Mouse (Mus musculus): ENCODE results near the gene Il15. TPM values are rescaled to one million over a fixed set of nuclear protein-coding genes. Genes with fewer than 3 reads are reported as not detected.

Gene Il15
- total RNA-seq, 2 experiments from 2014 or later: 0.76 to 1.2 TPM

- no peak for DNase-seq (ENCODE audit: low spot score in 2 of 2)
- intact Hi-C loops (cut with DNase I): no loop called here
Observed at GRCm38 (mm10) chr8:82372846-82373245, 30.2 kb downstream of the Il15 start.

- intact Hi-C loops (cut with DNase I): no loop called here
- DNase-seq (ENCODE audit: low spot score in 2 of 2): no peak
Observed at GRCm38 (mm10) chr8:82370657-82371056, 32.4 kb downstream of the Il15 start.

- no peak for DNase-seq (ENCODE audit: low spot score in 2 of 2)
- intact Hi-C loops (cut with DNase I): no loop called here
Observed at GRCm38 (mm10) chr8:82361061-82361460, 42.0 kb downstream of the Il15 start.

GRCm38 (mm10) chr8:82356091-82356490 is 46.9 kb downstream of the Il15 start:
- intact Hi-C loops (cut with DNase I): no loop called here
- DNase-seq (ENCODE audit: low spot score in 2 of 2): no peak

DNA sequence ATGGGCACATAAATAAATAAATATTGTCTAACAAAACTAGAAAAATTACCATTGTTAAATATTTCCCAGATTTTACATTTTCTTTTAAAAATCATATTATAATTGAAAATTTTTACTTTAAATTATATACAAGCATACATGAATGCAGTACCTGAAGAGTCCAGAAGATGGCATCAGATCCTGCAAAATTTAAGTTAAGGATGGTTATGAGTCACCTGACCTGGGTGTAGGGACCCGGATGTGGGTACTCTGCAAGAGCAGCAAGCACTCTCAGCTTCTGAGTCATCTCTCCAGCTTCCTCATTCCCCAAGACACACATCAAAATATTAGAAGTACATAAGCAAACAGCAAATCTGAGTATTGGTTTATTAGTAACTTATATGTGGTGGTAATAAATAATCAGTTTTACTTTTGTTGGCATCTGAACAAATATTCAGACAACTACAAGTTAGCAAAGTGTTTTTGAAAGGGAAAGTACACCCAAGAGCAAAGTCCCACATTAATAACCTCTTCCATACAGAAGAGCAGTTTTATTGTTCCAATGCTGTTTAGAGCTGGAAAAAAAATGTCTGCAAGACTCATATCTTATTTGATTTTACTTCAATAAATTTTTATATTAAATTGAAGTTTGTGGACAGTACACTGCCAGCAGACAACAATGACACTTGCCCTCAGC is 51.6 kb downstream of the Il15 start:
- intact Hi-C loops (cut with DNase I): loop anchor here (2.0 to 5.0 kb wide), 2 partner anchors 337 to 391 kb away; no protein-coding TSS in a partner anchor
- DNase-seq (ENCODE audit: low spot score in 2 of 2): peak in 1 of 2 experiments; percentile 2

DNA sequence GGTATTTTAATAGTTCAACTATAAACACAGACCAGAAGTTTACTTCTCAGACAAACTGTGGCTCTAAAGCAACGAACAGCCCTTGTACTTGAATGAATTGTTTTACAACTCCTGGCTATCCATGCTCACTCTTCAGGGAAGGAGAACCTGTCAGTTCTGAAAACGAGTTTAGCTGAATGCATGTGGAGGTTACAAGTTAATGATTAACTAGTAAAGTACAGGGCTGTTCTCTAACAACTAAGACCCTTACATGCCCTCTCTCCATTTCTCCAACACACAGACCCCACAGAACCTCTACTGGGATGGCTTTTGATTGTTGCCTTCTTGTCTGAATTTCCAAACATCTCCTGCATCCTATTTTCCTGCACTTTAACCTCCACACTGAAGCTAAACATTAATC is 53.7 kb downstream of the Il15 start:
- intact Hi-C loops (cut with DNase I): no loop called here

GRCm38 (mm10) chr8:82346485-82346884 is 56.5 kb downstream of the Il15 start:
- intact Hi-C loops (cut with DNase I): no loop called here
- no peak for DNase-seq (ENCODE audit: low spot score in 2 of 2)

More for the DNA sequence above, 53.7 kb downstream of the Il15 start:
- no peak for DNase-seq (ENCODE audit: low spot score in 2 of 2)

- DNase-seq (ENCODE audit: low spot score in 2 of 2): peak in 1 of 2 experiments; percentile 1
- intact Hi-C loops (cut with DNase I): no loop called here
Observed at GRCm38 (mm10) chr8:82331675-82332234, 71.3 kb downstream of the Il15 start.

DNA sequence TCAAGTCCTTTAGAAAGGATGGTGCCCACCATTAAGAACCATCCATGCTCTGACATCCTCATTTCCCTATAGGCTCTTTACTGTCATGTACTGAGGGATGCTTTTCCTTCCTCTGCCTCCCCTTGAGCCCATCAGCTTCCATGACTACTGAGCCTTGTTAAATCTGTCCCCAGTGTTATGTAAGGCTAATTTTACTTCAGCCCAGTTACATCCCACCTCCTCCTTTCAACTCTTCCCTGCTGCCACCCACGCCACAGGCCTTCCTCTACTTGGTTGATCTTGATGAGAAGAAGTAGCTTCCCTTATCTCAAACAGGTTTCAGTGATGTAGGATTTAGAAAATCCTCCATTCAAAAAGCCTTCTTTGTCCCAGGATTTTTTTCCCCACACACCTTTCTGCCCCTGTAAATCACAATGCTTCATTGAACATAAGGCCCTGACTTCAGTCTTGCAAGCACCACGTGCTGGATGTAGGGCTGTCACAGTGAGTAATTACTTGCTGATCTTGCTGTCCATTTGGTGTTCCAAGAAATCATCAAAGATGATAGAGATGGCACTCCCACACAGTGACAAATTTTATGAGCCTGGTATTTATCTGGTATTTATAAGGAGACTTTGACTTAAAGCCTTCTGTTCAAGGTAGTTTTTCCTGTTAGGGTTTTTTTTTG is 74.9 kb downstream of the Il15 start:
- intact Hi-C loops (cut with DNase I): no loop called here
- DNase-seq (ENCODE audit: low spot score in 2 of 2): peak in 1 of 2 experiments; percentile 62

DNA sequence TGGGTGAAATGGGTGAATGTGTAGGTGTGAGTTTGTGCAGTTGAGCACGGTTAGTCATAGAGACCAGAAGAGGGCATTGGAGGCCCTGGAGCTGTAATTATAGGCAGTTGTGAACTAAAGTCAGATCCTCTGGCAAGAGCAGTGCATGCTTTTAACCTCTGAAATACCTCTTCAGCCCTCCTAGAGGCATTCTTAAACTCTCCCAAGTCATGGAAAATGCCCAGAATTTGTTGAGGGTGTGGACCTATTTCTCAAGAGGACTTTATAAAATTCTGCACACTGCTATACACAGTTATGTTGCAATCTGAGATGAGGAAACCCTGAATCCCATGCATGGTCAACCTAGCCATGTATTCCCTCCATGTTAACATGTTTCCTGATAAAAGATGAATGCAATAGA is 77.0 kb downstream of the Il15 start:
- intact Hi-C loops (cut with DNase I): no loop called here
- DNase-seq (ENCODE audit: low spot score in 2 of 2): no peak

DNA sequence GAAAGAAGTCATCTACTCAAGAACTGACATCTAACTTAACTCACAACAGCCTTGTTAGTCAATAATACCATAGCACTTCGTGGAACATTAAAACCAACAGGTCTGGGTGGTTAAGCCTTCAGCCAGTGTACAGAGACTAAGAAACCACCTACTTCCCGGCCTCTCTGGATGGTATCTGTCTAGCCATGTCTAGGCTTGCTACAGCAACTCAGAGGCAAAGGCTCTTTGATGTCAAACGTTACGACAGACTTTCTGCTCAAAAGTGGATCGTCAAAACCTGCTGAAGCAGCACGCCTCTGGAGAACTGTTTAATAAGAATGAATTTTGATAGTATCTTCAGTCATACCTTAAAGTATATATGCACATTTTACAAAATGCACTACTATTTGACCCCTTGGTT is 77.4 kb downstream of the Il15 start:
- intact Hi-C loops (cut with DNase I): no loop called here
- no peak for DNase-seq (ENCODE audit: low spot score in 2 of 2)

DNA sequence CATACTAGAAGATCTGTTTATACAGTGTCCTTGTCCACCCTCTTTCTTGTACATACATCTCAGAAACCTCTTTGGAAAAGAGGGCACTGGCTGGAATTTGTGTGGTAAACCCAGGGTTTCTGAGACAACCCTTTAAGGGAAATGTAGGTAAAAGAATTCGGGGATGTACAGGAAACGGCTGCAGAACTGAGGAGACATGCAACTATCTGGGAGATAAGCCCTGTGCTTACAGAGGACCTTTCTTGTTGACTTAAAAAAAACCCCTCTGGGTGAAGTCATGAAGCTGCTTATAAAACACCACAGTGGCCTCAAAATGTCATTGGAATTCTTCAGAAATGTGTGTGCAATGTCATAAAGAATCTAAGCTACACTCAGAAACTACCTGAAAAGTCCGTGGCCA is 85.6 kb downstream of the Il15 start:
- intact Hi-C loops (cut with DNase I): no loop called here
- no peak for DNase-seq (ENCODE audit: low spot score in 2 of 2)

- intact Hi-C loops (cut with DNase I): no loop called here
- no peak for DNase-seq (ENCODE audit: low spot score in 2 of 2)
Observed at GRCm38 (mm10) chr8:82306424-82306823, 96.6 kb downstream of the Il15 start.

GRCm38 (mm10) chr8:82296256-82296655 is 106.8 kb downstream of the Il15 start:
- intact Hi-C loops (cut with DNase I): no loop called here
- no peak for DNase-seq (ENCODE audit: low spot score in 2 of 2)

GRCm38 (mm10) chr8:82291659-82292058 is 111.4 kb downstream of the Il15 start:
- intact Hi-C loops (cut with DNase I): no loop called here
- no peak for DNase-seq (ENCODE audit: low spot score in 2 of 2)

DNA sequence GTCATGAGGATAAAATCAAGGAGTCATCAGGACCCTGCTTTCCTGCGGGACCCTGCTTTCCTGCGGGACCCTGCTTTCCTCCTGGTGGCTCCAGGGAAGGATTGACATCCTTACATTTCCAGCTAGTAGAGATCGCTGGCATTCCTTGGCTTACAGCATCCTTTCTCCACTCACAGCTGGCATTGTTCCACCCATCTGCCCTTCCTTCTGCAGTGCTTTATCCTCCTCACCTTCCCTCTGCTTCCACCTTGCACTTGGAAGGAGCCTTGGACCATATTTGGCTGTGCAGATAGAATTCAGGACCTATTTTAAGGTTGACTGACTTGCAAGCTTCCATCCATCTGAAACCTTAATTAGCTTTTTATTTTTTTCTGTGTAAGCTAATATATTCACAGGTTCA is 117.2 kb downstream of the Il15 start:
- no peak for DNase-seq (ENCODE audit: low spot score in 2 of 2)
- intact Hi-C loops (cut with DNase I): no loop called here

DNA sequence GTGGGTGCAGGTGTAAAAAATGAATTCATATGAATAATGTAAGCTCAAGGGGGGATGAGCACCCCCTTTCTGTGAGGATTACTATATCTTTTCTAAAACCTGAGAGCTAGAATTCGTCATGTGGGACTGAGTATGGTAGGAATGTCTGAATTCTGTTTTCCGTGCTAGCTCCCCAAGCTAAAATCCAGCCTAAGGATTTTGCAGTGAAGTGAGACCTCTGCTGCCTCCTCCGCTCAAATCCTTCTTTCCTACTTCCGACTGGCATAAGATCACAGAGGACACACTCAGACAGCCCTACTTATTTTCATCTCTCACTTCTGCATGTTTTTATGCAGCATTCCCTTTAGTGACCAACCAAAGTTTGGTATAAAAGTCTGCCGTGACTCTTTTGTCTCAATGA is 121.0 kb downstream of the Il15 start:
- no peak for DNase-seq (ENCODE audit: low spot score in 2 of 2)
- intact Hi-C loops (cut with DNase I): no loop called here
